Mouse (Mus musculus) MEL-GATA-1-ER (cell line): ENCODE measurements at regions not wholly inside any gene's neighbourhood (a gene's known extent, or its start where the extent isn't known, plus 50 kb on each side); places are given as distances from the start of the nearest gene placed in this dataset.
A peak's percentile ranks its signal among the peaks of the same experiment; 100 is the strongest.

Source experiments
- DNase-seq: peaks from one replicate; pipeline ENCODE4 v3.0.0-alpha.2; 2012; ENCODE audit warnings: low read depth; ENCODE audit errors: extremely low read depth

GRCm38 (mm10) chr6:122394160-122394559, 53.8 kb upstream of the Phc1 start:
- peak; percentile 95 for DNase-seq

GRCm38 (mm10) chr6:122393231-122393881, 53.0 kb upstream of the Phc1 start:
- peak; percentile 79 for DNase-seq

GRCm38 (mm10) chr6:122391725-122392667, 51.6 kb upstream of the Phc1 start:
- DNase-seq = peak; percentile 64

GRCm38 (mm10) chr6:122391126-122391525, 50.8 kb upstream of the Phc1 start:
- DNase-seq = peak; percentile 44

GRCm38 (mm10) chr6:122390720-122391119, 50.4 kb upstream of the Phc1 start:
- peak; percentile 47 for DNase-seq
